ENCODE assay signal across 19 mouse cellular contexts in the genomic region with DNA sequence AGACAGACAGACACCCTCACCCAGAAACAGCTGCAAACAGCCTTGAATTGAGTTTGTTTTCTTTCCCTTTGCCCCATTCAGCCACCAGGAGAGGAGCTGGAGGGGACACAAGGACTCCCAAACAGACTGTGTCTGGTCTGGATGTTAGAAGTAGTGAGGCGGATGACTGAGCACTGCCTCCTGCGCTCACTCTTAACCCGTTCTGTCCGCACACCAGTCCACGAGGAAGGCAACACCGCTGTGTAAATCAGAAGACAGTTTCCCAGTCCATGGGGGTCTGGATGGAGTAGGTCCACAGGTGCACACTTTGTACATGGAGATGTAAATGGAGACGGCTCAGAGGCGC. TPM values are rescaled to one million over a fixed set of nuclear protein-coding genes. Genes with fewer than 3 reads are reported as not detected.
A peak's percentile ranks its signal among the peaks of the same experiment; 100 is the strongest.
DNase-seq lines count a peak whose midpoint lies in the region; ATAC-seq lines count a peak whose summit lies in the region.
"Had no signal": no experiment of that assay in that cellular context is flagged by ENCODE, and none has a peak within 500 bp of the region (broad histone marks: within the 10 kb centered on the region; RNA-seq: fewer than 3 reads in every experiment).

No protein-coding gene starts in this region.

- H3K27ac ChIP-seq in neural tube, embryonic 11.5 days (ENCODE audit: low read depth, low read length) = no peak overlapping the region
- H3K27ac ChIP-seq in forebrain, embryonic 16.5 days (ENCODE audit: low read length) = no peak overlapping the region
- no peak overlapping the region for H3K27ac ChIP-seq in midbrain, embryonic 11.5 days (ENCODE audit: low read depth, low read length)
- H3K27ac ChIP-seq in intestine, embryonic 15.5 days = no peak overlapping the region
- H3K27ac ChIP-seq: lung, embryonic 15.5 days had no signal

- H3K4me2 ChIP-seq in neural tube, embryonic 11.5 days (ENCODE audit: low read depth) = 0 out of 2 replicates have a peak overlapping the region, but pooled peaks have one; percentile 7
- peak overlapping the region; percentile 28 for H3K4me2 ChIP-seq in forebrain, embryonic 16.5 days (ENCODE audit: low read length)
- H3K4me2 ChIP-seq in midbrain, embryonic 11.5 days = peak overlapping the region; percentile 30; the same call in 1 of the 2 replicates
- no peak overlapping the region for H3K4me2 ChIP-seq in intestine, embryonic 15.5 days (replicated peaks)
- H3K4me2 ChIP-seq: heart, embryonic 11.5 days; lung, embryonic 15.5 days had no signal

- peaks cover 10% of the 10 kb centered on the region for H3K4me1 ChIP-seq in neural tube, embryonic 11.5 days (ENCODE audit: control insufficient read depth, insufficient read depth, low read length)
- peaks cover 12% of the 10 kb centered on the region for H3K4me1 ChIP-seq in forebrain, embryonic 16.5 days (replicated peaks; ENCODE audit: control insufficient read depth, insufficient read depth, low read length)
- H3K4me1 ChIP-seq in midbrain, embryonic 11.5 days (ENCODE audit: control insufficient read depth, insufficient read depth, low read length) = peaks cover 17% of the 10 kb centered on the region
- no peaks in the 10 kb centered on the region for H3K4me1 ChIP-seq in intestine, embryonic 15.5 days (replicated peaks)
- H3K4me1 ChIP-seq: lung, embryonic 15.5 days had no signal

- peaks cover 21% of the 10 kb centered on the region for H3K27me3 ChIP-seq in neural tube, embryonic 11.5 days (ENCODE audit: control insufficient read depth, insufficient read depth, low read length)
- H3K27me3 ChIP-seq in forebrain, embryonic 16.5 days (replicated peaks; ENCODE audit: control insufficient read depth, insufficient read depth, low read length) = no peaks in the 10 kb centered on the region
- peaks cover 74% of the 10 kb centered on the region for H3K27me3 ChIP-seq in midbrain, embryonic 11.5 days (ENCODE audit: control insufficient read depth, insufficient read depth, low read length)
- H3K27me3 ChIP-seq in intestine, embryonic 15.5 days (replicated peaks) = peaks cover 8% of the 10 kb centered on the region; the same call in 1 of the 2 replicates

- no peaks in the 10 kb centered on the region for H3K36me3 ChIP-seq in neural tube, embryonic 11.5 days (ENCODE audit: control insufficient read depth, insufficient read depth, low read length)
- no peaks in the 10 kb centered on the region for H3K36me3 ChIP-seq in forebrain, embryonic 16.5 days (ENCODE audit: control insufficient read depth, insufficient read depth)
- no peaks in the 10 kb centered on the region for H3K36me3 ChIP-seq in midbrain, embryonic 11.5 days (ENCODE audit: control insufficient read depth, insufficient read depth, low read length)
- no peaks in the 10 kb centered on the region for H3K36me3 ChIP-seq in intestine, embryonic 15.5 days
- H3K36me3 ChIP-seq: lung, embryonic 15.5 days had no signal

- no peaks in the 10 kb centered on the region for H3K9me3 ChIP-seq in neural tube, embryonic 11.5 days (ENCODE audit: control insufficient read depth, low read length)
- H3K9me3 ChIP-seq in forebrain, embryonic 16.5 days (ENCODE audit: control insufficient read depth, low read length) = no peaks in the 10 kb centered on the region
- no peaks in the 10 kb centered on the region for H3K9me3 ChIP-seq in midbrain, embryonic 11.5 days (ENCODE audit: control insufficient read depth, low read length)
- no peaks in the 10 kb centered on the region for H3K9me3 ChIP-seq in intestine, embryonic 15.5 days
- H3K9me3 ChIP-seq: lung, embryonic 15.5 days had no signal

- H3K4me3 ChIP-seq in neural tube, embryonic 11.5 days (ENCODE audit: low read depth, low read length) = no peak overlapping the region
- H3K4me3 ChIP-seq in forebrain, embryonic 16.5 days (replicated peaks; ENCODE audit: low read length) = no peak overlapping the region
- H3K4me3 ChIP-seq in midbrain, embryonic 11.5 days (ENCODE audit: low read depth, low read length) = no peak overlapping the region
- H3K4me3 ChIP-seq in intestine, embryonic 15.5 days (replicated peaks) = no peak overlapping the region
- H3K4me3 ChIP-seq: erythroblast, embryonic 14.5 days; lung, embryonic 15.5 days had no signal

- no peak for ATAC-seq in neural tube, embryonic 11.5 days (ENCODE audit: insufficient read depth, low FRiP score, low TSS enrichment)
- peak; percentile 31; the same call in 1 of the 2 replicates for ATAC-seq in forebrain, embryonic 16.5 days
- peak; percentile 61; the same call in 1 of the 2 replicates for ATAC-seq in midbrain, embryonic 11.5 days (ENCODE audit: low FRiP score)
- no peak for ATAC-seq in intestine, embryonic 15.5 days

- H3K9ac ChIP-seq in neural tube, embryonic 11.5 days (ENCODE audit: low read length) = no peak overlapping the region; the same call in 1 of the 2 replicates
- H3K9ac ChIP-seq in forebrain, embryonic 16.5 days (replicated peaks; ENCODE audit: low read depth, low read length) = no peak overlapping the region
- no peak overlapping the region for H3K9ac ChIP-seq in midbrain, embryonic 11.5 days (ENCODE audit: low read length)
- no peak overlapping the region for H3K9ac ChIP-seq in intestine, embryonic 15.5 days
- H3K9ac ChIP-seq: lung, embryonic 15.5 days had no signal

- WGBS in neural tube, embryonic 11.5 days = 2% methylated on average over 8 of the region's 8 CpGs
- WGBS in forebrain, embryonic 16.5 days = 1% methylated on average over 8 of the region's 8 CpGs
- WGBS in midbrain, embryonic 11.5 days = 1% methylated on average over 8 of the region's 8 CpGs
- 11% methylated on average over 8 of the region's 8 CpGs for WGBS in intestine, embryonic 15.5 days

- DNase-seq in neural tube, embryonic 11.5 days (ENCODE audit: low spot score) = no peak
- DNase-seq in neural tube, embryonic 10.5 days (ENCODE audit: extremely low spot score, low spot score) = no peak
- DNase-seq in midbrain, embryonic 11.5 days (ENCODE audit: low spot score, missing footprints) = no peak
- DNase-seq in urinary bladder, postnatal 25 days (ENCODE audit: low spot score) = no peak
- no peak for DNase-seq in adrenal gland, postnatal 36 days
- no peak for DNase-seq in adrenal gland, adult 2 months
- DNase-seq: adrenal gland, postnatal 10 days; gastrocnemius, postnatal 10 days had no signal

RNA-seq across cellular contexts. Expression of a gene that starts 43.0 kb away (rescaled TPM):
- 0.53 and 1.1 TPM in 2 replicates for polyA plus RNA-seq in neural tube, embryonic 11.5 days (2014; fragmentation: Nextera tagmentation; extraction: Ambion mirVana)
- polyA plus RNA-seq in forebrain, embryonic 16.5 days (2015; fragmentation: Nextera tagmentation; extraction: Ambion mirVana) = 16.5 and 18.6 TPM in 2 replicates
- 0.66 and 0.89 TPM in 2 replicates for polyA plus RNA-seq in midbrain, embryonic 11.5 days (2014; fragmentation: Nextera tagmentation; extraction: Ambion mirVana)
- total RNA-seq in adrenal gland, postnatal 36 days (2021) = under 1 TPM in 1 of 2 experiments, not detected in 1; 0.13 TPM
- under 1 TPM in 1 of 2 experiments, not detected in 1; 0.06 TPM for total RNA-seq in adrenal gland, adult 2 months (2021)
- 0.02 and 0.13 TPM in 2 replicates for polyA plus RNA-seq in adrenal gland, adult 2 months (2012; rRNA removed)
- 0.24 and 0.29 TPM in 2 replicates for polyA plus RNA-seq in intestine, embryonic 15.5 days (2015; fragmentation: Nextera tagmentation; extraction: Ambion mirVana)
- total RNA-seq: common myeloid progenitor, adult 5-6 weeks; hematopoietic stem cell, adult 5-6 weeks; liver, adult 2 months; megakaryocyte-erythroid progenitor cell, adult 5-6 weeks; MEL had no signal
- polyA plus RNA-seq: C2C12; erythroblast, embryonic 14.5 days; heart, embryonic 11.5 days; liver, adult 2 months had no signal

Comparison
In these comparisons a context has a peak if more than half of its experiments do, and no peak if none do; other contexts are left out.
1. ATAC-seq: peak in forebrain, embryonic 16.5 days (single experiment) and midbrain, embryonic 11.5 days (single experiment); none in neural tube, embryonic 11.5 days (single experiment) and intestine, embryonic 15.5 days (single experiment).